Mouse (Mus musculus) small intestine, adult 2 months (tissue): ENCODE data around the gene Sp9.

ENCODE experiments used
- CTCF ChIP-seq: fragments of 200-500 bp; IDR thresholded peaks from 2 replicates; pipeline ENCODE4 v1.5.1; 2012; ENCODE audit warnings: low read depth, mild to moderate bottlenecking, control low read depth, inconsistent platforms, low read length, moderate library complexity, mixed read lengths; ENCODE audit not compliant: insufficient replicate concordance, insufficient read length; ENCODE audit errors: extremely low read depth
- POLR2A ChIP-seq: fragments of 200-500 bp; IDR thresholded peaks from 2 replicates; pipeline ENCODE4 v1.6.1; 2012; ENCODE audit warnings: low read depth, mild to moderate bottlenecking, control low read depth, inconsistent platforms, low read length, moderate library complexity

- TF ChIP-seq CTCF (no peak), POLR2A (no peak)
Observed at GRCm38 (mm10) chr2:73276141-73276571, 4.4 kb downstream of the Sp9 start.
